Mouse (Mus musculus) bone marrow macrophage, adult 2 months (primary cell): ENCODE results near the gene Rnaseh1.

Experiments used
- CTCF ChIP-seq: IDR thresholded peaks from 2 replicates; pipeline ENCODE4 v1.5.1; 2012; ENCODE audit warnings: low read depth, mild to moderate bottlenecking, low read length, moderate library complexity
- POLR2A ChIP-seq: IDR thresholded peaks from 2 replicates; pipeline ENCODE4 v1.6.1; 2012; ENCODE audit warnings: mild to moderate bottlenecking, low read depth, low read length, borderline replicate concordance

- TF ChIP-seq POLR2A (no peak), CTCF (no peak)
These were observed 14.3 kb upstream of the Rnaseh1 start for GRCm38 (mm10) chr12:28635058-28635534.
